Mouse (Mus musculus): ENCODE measurements around the gene Fgfrl1.

The Fgfrl1 gene

GRCm38 (mm10) chr5:108668387-108668932 is 23.7 kb upstream of the Fgfrl1 start:
- DNase-seq = no peak

- DNase-seq = peak; percentile 89
Measured at GRCm38 (mm10) chr5:108668977-108669936, 22.9 kb upstream of the Fgfrl1 start, which contains the start of gene Dgkq. Gene Dgkq, minus strand, starts transcription at chr5:108669672.

GRCm38 (mm10) chr5:108669986-108670385 is 22.2 kb upstream of the Fgfrl1 start:
- DNase-seq = no peak

GRCm38 (mm10) chr5:108670785-108671184 is 21.4 kb upstream of the Fgfrl1 start:
- peak; percentile 53 for DNase-seq

- DNase-seq = no peak
Measured at GRCm38 (mm10) chr5:108671757-108672156, 20.4 kb upstream of the Fgfrl1 start.

- no peak for DNase-seq
Measured at GRCm38 (mm10) chr5:108674624-108675023, 17.6 kb upstream of the Fgfrl1 start.

GRCm38 (mm10) chr5:108675251-108675816 is 16.8 kb upstream of the Fgfrl1 start, which contains the start of gene Slc26a1:
Gene Slc26a1, minus strand, starts transcription at chr5:108675569.
- no peak for DNase-seq

GRCm38 (mm10) chr5:108676772-108677498 is 15.2 kb upstream of the Fgfrl1 start:
- DNase-seq = peak; percentile 29

- peak; percentile 90 for DNase-seq
Measured at GRCm38 (mm10) chr5:108677605-108678295, 14.4 kb upstream of the Fgfrl1 start.

GRCm38 (mm10) chr5:108678296-108678854 is 13.8 kb upstream of the Fgfrl1 start:
- DNase-seq = no peak

- DNase-seq = no peak
Measured at GRCm38 (mm10) chr5:108679909-108680308, 12.3 kb upstream of the Fgfrl1 start.

- no peak for DNase-seq
Measured at GRCm38 (mm10) chr5:108680871-108681270, 11.3 kb upstream of the Fgfrl1 start.

GRCm38 (mm10) chr5:108689091-108689490 is 3.1 kb upstream of the Fgfrl1 start:
- DNase-seq = no peak

GRCm38 (mm10) chr5:108691152-108691551 is 1.0 kb upstream of the Fgfrl1 start:
- DNase-seq = no peak

- DNase-seq = peak; percentile 97
Measured at GRCm38 (mm10) chr5:108693872-108694288, 1.7 kb downstream of the Fgfrl1 start.

- DNase-seq = peak; percentile 67
Measured at GRCm38 (mm10) chr5:108694352-108695261, 2.4 kb downstream of the Fgfrl1 start.

- DNase-seq = no peak
Measured at GRCm38 (mm10) chr5:108695861-108696260, 3.7 kb downstream of the Fgfrl1 start.

GRCm38 (mm10) chr5:108696542-108696941 is 4.4 kb downstream of the Fgfrl1 start:
- no peak for DNase-seq

- DNase-seq = peak; percentile 78
Measured at GRCm38 (mm10) chr5:108697341-108697753, 5.2 kb downstream of the Fgfrl1 start.

- DNase-seq = peak; percentile 21
Measured at GRCm38 (mm10) chr5:108700346-108700745, 8.2 kb downstream of the Fgfrl1 start.
